9 mouse cellular contexts compared by ENCODE assay signal in genomic region chr10:127353909-127354895, GRCm38 (mm10). TPM values are rescaled to one million over a fixed set of nuclear protein-coding genes. Genes with fewer than 3 reads are reported as not detected.
A peak's percentile ranks its signal among the peaks of the same experiment; 100 is the strongest.
DNase-seq lines count a peak whose midpoint lies in the region; ATAC-seq and TF ChIP-seq lines count a peak whose summit lies in the region.
"Had no signal": no experiment of that assay in that cellular context is flagged by ENCODE, and none has a peak within 500 bp of the region (broad histone marks: within the 10 kb centered on the region; RNA-seq: fewer than 3 reads in every experiment).

Inhbe (minus strand) TSS chr10:127354411.

- H3K27me3 ChIP-seq in C2C12 (ENCODE audit: control insufficient read depth, insufficient read depth, insufficient read length): peaks cover 31% of the 10 kb centered on the region
- no peaks in the 10 kb centered on the region for H3K27me3 ChIP-seq in stomach, postnatal 0 days (ENCODE audit: control insufficient read depth, insufficient read depth, low read length)

- no peak within 1 kb of the TSS for H3ac ChIP-seq in C2C12 (ENCODE audit: control insufficient read depth, insufficient read length, low read depth)

- no peak within 1 kb of the TSS for H3K4me3 ChIP-seq in C2C12 (ENCODE audit: insufficient read depth, poor library complexity, severe bottlenecking)
- no peak within 1 kb of the TSS for H3K4me3 ChIP-seq in stomach, postnatal 0 days (ENCODE audit: low read depth, low read length)

- DNase-seq in heart, adult 11 months: peak; percentile 94
- no peak for DNase-seq in heart, postnatal 25 days (ENCODE audit: low spot score)
- peak; percentile 45 to 48 for DNase-seq in layer of hippocampus, postnatal 36 days
- DNase-seq in stomach, postnatal 0 days (ENCODE audit: low spot score): peak; percentile 48
- DNase-seq in spleen, postnatal 10 days (ENCODE audit: low spot score in 2 of 2): no peak
- no peak for DNase-seq in ovary, adult 18-20 months (ENCODE audit: low spot score)

- TF ChIP-seq EP300 in stomach, postnatal 0 days (optimal IDR thresholded peaks at IDR 0.05): no peak

- H3K79me2 ChIP-seq in C2C12 (ENCODE audit: control insufficient read depth, insufficient read depth): no peaks in the 10 kb centered on the region

- H3K36me3 ChIP-seq in C2C12 (ENCODE audit: control insufficient read depth, insufficient read depth): no peaks in the 10 kb centered on the region
- no peaks in the 10 kb centered on the region for H3K36me3 ChIP-seq in stomach, postnatal 0 days (ENCODE audit: control insufficient read depth, insufficient read depth, low read length)

- no peaks in the 10 kb centered on the region for H3K4me1 ChIP-seq in stomach, postnatal 0 days (replicated peaks; ENCODE audit: control insufficient read depth, insufficient read depth)

- TF ChIP-seq CTCF in C2C12 (IDR thresholded peaks at IDR 0.05; ENCODE audit: control insufficient read depth, insufficient read depth, insufficient read length): peak; percentile 24
- TF ChIP-seq CTCF in stomach, postnatal 0 days (IDR thresholded peaks at IDR 0.05; ENCODE audit: low read depth): peak; percentile 72

- H3K4me2 ChIP-seq in stomach, postnatal 0 days (replicated peaks; ENCODE audit: low read depth): no peak within 1 kb of the TSS

- H3K27ac ChIP-seq in stomach, postnatal 0 days (replicated peaks): no peak within 1 kb of the TSS

- intact Hi-C loops in heart, postnatal 25 days (cut with DNase I): loop anchor here (5.0 kb wide), 1 partner anchor 83 kb away; no protein-coding TSS in a partner anchor

- H3K9me3 ChIP-seq in stomach, postnatal 0 days (ENCODE audit: control insufficient read depth, low read length): no peaks in the 10 kb centered on the region

- 81% methylated on average over 18 of the region's 18 CpGs for WGBS in stomach, postnatal 0 days

- H3K9ac ChIP-seq in stomach, postnatal 0 days (ENCODE audit: low read length): no peak within 1 kb of the TSS

- peak; percentile 23 for ATAC-seq in common myeloid progenitor, adult 5-6 weeks (replicated peaks; ENCODE audit: low read depth, poor library complexity, severe bottlenecking)
- peak; percentile 40; the same call in 1 of the 2 replicates for ATAC-seq in stomach, postnatal 0 days (ENCODE audit: low FRiP score, low TSS enrichment)

- H3K79me3 ChIP-seq in C2C12 (ENCODE audit: low read depth): no peaks in the 10 kb centered on the region

TF ChIP-seq in C2C12, 6 proteins besides CTCF, POLR2A, EP300 and RAD21:
- TF ChIP-seq CEBPB (IDR thresholded peaks at IDR 0.05; ENCODE audit: low read depth): no peak

RNA-seq across cellular contexts. Expression of gene Inhbe, which starts in this region (rescaled TPM):
- not detected for total RNA-seq in heart, postnatal 25 days (2021)
- not detected for polyA plus RNA-seq in C2C12 (2012; fragmentation: generic; extraction: Trizol)
- total RNA-seq in common myeloid progenitor, adult 5-6 weeks (2017): not detected in 2 replicates
- total RNA-seq in layer of hippocampus, postnatal 36 days (2021): not detected
- polyA plus RNA-seq in stomach, postnatal 0 days (2015; fragmentation: Nextera tagmentation; extraction: Ambion mirVana): 0.02 and 0.12 TPM in 2 replicates
- total RNA-seq: gastrocnemius, adult 8-10 months had no signal

Comparison
In these comparisons a context has a peak if more than half of its experiments do, and no peak if none do; other contexts are left out.
1. Peak in ATAC-seq in common myeloid progenitor, adult 5-6 weeks; RNA of the gene not detected or under 1 TPM.
2. Peak in DNase-seq in layer of hippocampus, postnatal 36 days; RNA of the gene not detected or under 1 TPM.
3. Peak in DNase-seq and ATAC-seq in stomach, postnatal 0 days; RNA of the gene not detected or under 1 TPM.